Mouse (Mus musculus) midbrain, postnatal 0 days (tissue): ENCODE measurements around the gene Kctd2. TPM values are rescaled to one million over a fixed set of nuclear protein-coding genes. Genes with fewer than 3 reads are reported as not detected.
A peak's percentile ranks its signal among the peaks of the same experiment; 100 is the strongest.

ENCODE experiments used
- ATAC-seq: fragments of 200-750 bp; cut with Nextera tagmentation; 2 replicates; pipeline ENCODE4 v1.8.0; 2017; ENCODE audit warnings: moderate number of reproducible peaks, mild to moderate bottlenecking, moderate TSS enrichment, moderate library complexity; ENCODE audit not compliant: low FRiP score
- DNase-seq: peaks from one replicate; pipeline ENCODE4 v3.0.0-alpha.2; 2015; ENCODE audit warnings: low spot score
- H3K27ac ChIP-seq: fragments of 300-500 bp; sonication (generic); 2 replicates; pipeline ENCODE4 v1.5.1; 2014; ENCODE audit warnings: low read depth, mild to moderate bottlenecking, low read length, mixed read lengths
- H3K27me3 ChIP-seq: fragments of 300-500 bp; sonication (generic); 2 replicates; pipeline ENCODE4 v1.6.1; 2014; ENCODE audit warnings: low read length, control low read depth, mixed read lengths; ENCODE audit not compliant: insufficient read depth
- H3K36me3 ChIP-seq: fragments of 300-500 bp; sonication (generic); 2 replicates; pipeline ENCODE4 v1.6.1; 2014; ENCODE audit warnings: low read length, control low read depth, mixed read lengths; ENCODE audit not compliant: insufficient read depth
- H3K4me1 ChIP-seq: fragments of 300-500 bp; sonication (generic); 2 replicates; pipeline ENCODE4 v1.6.1; 2014; ENCODE audit warnings: mild to moderate bottlenecking, control low read depth, antibody characterized with exemption, low read length, mixed read lengths; ENCODE audit not compliant: insufficient read depth
- H3K4me2 ChIP-seq: fragments of 300-500 bp; sonication (generic); 2 replicates; pipeline ENCODE4 v1.6.1; 2014; ENCODE audit warnings: low read depth, mild to moderate bottlenecking, low read length, mixed read lengths; ENCODE audit not compliant: poor library complexity, severe bottlenecking
- H3K4me3 ChIP-seq: fragments of 300-500 bp; sonication (generic); 2 replicates; pipeline ENCODE4 v1.5.1; 2014; ENCODE audit warnings: low read depth, mild to moderate bottlenecking, low read length, moderate library complexity
- H3K9ac ChIP-seq: fragments of 300-500 bp; sonication (generic); replicated peaks from 2 replicates; pipeline ENCODE4 v1.6.1; 2014; ENCODE audit warnings: mild to moderate bottlenecking, low read length, moderate library complexity, mixed read lengths; ENCODE audit not compliant: poor library complexity, severe bottlenecking
- H3K9me3 ChIP-seq: fragments of 300-500 bp; sonication (generic); 2 replicates; pipeline ENCODE4 v1.6.1; 2016; ENCODE audit warnings: low read length, control low read depth
- CTCF ChIP-seq: IDR thresholded peaks from 2 replicates; pipeline ENCODE4 v1.5.1; 2016; ENCODE audit warnings: antibody characterized with exemption, mild to moderate bottlenecking
- WGBS: fragments of 180-500 bp; shearing (Covaris S2); extraction: QIAGEN DNeasy Blood & Tissue Kit; methylation state at CpG from one replicate; pipeline ENCODE4 v1.1.7; 2014; 5-methylcytosine and 5-hydroxymethylcytosine counted together
- polyA plus RNA-seq: library from polyadenylated mRNA; unstranded; fragments of >200 nt; fragmentation: Nextera tagmentation; extraction: Ambion mirVana; gene quantifications from 2 replicates; pipeline ENCODE4 v1.2.1, GENCODE M21; 2015
- total RNA-seq: library from RNA; depleted of rRNA; stranded (reverse); fragments of >200 nt; gene quantifications from 2 replicates; pipeline ENCODE4 v1.2.3, GENCODE M21; 2014

Gene Kctd2
- total and polyA plus RNA-seq, 2 experiments from 2014 or later, result 22.1 to 29.4 TPM

DNA sequence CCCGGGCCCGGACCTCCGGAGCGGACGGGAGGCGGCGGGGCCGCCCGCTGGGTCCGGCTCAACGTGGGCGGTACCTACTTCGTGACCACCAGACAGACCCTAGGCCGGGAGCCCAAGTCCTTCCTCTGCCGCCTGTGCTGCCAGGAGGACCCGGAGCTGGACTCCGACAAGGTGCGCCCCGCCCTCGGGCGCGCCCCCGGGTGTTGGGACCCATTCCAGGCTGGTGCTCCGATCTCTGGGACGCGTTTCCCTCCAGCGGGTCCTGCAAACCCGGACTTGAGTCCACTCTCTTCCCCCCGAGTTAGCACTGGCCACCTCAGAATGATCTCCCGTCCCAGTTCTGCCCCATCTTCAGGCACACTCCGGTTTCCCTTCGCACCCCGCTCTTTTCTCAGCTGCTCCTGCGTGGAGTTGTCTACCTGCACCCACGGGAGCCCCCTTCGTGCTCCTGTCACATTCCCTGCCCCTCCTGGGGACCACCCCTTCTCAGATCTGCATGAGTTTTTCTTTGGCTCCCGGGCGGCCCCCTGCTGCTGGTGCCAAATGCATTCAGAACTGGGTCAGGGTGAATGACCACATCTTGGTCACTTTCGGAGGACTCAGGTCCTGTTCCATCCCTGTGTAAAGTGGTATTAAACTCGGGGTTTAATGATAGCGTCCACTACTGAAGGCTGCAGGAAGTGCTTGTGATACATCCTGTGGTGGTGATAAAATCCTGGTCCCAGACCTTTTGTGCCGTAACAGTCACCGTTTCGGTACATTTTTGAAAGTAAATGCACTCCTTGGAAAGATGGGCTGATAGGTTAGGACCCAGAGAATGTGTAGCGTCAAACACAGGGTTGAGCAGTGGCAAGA lies 635 bp downstream of the Kctd2 start:
- Histone ChIP-seq H3K9me3 (no peaks in the 10 kb centered on the region), H3K27ac (peak overlapping the region; percentile 89), H3K4me3 (peak overlapping the region; percentile 66), H3K27me3 (no peaks in the 10 kb centered on the region), H3K4me1 (peaks cover 18% of the 10 kb centered on the region; the same call in 1 of the 2 replicates), H3K9ac (peak overlapping the region; percentile 81), H3K4me2 (peak overlapping the region; percentile 80), H3K36me3 (peaks cover 29% of the 10 kb centered on the region)
- TF ChIP-seq CTCF, result no peak
- 2% methylated on average over 34 of the region's 45 CpGs for WGBS
- ATAC-seq, result peak; percentile 67
- peak; percentile 61 for DNase-seq

GRCm38 (mm10) chr11:115421328-115421727 lies 1.4 kb downstream of the Kctd2 start:
- no peak for TF ChIP-seq CTCF
- Histone ChIP-seq H3K27me3 (no peaks in the 10 kb centered on the region), H3K36me3 (peaks cover 29% of the 10 kb centered on the region), H3K27ac (no peak overlapping the region), H3K4me1 (peaks cover 18% of the 10 kb centered on the region; the same call in 1 of the 2 replicates), H3K9me3 (no peaks in the 10 kb centered on the region), H3K4me3 (peak overlapping the region; percentile 66; the same call in 1 of the 2 replicates), H3K9ac (no peak overlapping the region), H3K4me2 (peak overlapping the region; percentile 80)
- whole genome bisulfite sequencing, result 43% methylated on average over 1 of the region's 1 CpGs
- DNase-seq (no peak), ATAC-seq (no peak)

- 87% methylated on average over 16 of the region's 16 CpGs for WGBS
- Histone ChIP-seq H3K4me2 (no peak overlapping the region; the same call in 1 of the 2 replicates), H3K4me1 (peaks cover 18% of the 10 kb centered on the region; the same call in 1 of the 2 replicates), H3K9me3 (no peaks in the 10 kb centered on the region), H3K9ac (no peak overlapping the region), H3K36me3 (peaks cover 29% of the 10 kb centered on the region), H3K27me3 (no peaks in the 10 kb centered on the region), H3K27ac (no peak overlapping the region), H3K4me3 (no peak overlapping the region)
- DNase-seq, result no peak
- TF ChIP-seq CTCF, result no peak
- ATAC-seq, result no peak
Observed at GRCm38 (mm10) chr11:115421972-115422371, 2.0 kb downstream of the Kctd2 start.

GRCm38 (mm10) chr11:115423091-115423490 lies 3.2 kb downstream of the Kctd2 start:
- no peaks in the 10 kb centered on the region for H3K9me3 ChIP-seq
- no peak overlapping the region for H3K4me3 ChIP-seq
- peaks cover 21% of the 10 kb centered on the region; the same call in 1 of the 2 replicates for H3K4me1 ChIP-seq
- no peak for TF ChIP-seq CTCF
- no peak overlapping the region for H3K27ac ChIP-seq
- 92% methylated on average over 3 of the region's 3 CpGs for WGBS
- DNase-seq, result no peak
- H3K4me2 ChIP-seq, result no peak overlapping the region
- peaks cover 26% of the 10 kb centered on the region for H3K36me3 ChIP-seq
- ATAC-seq, result no peak
- H3K27me3 ChIP-seq, result no peaks in the 10 kb centered on the region
- no peak overlapping the region for H3K9ac ChIP-seq

- 89% methylated on average over 7 of the region's 7 CpGs for WGBS
- DNase-seq, result no peak
- Histone ChIP-seq H3K36me3 (peaks cover 31% of the 10 kb centered on the region), H3K4me2 (no peak overlapping the region), H3K4me3 (no peak overlapping the region), H3K9me3 (no peaks in the 10 kb centered on the region), H3K27ac (no peak overlapping the region), H3K27me3 (no peaks in the 10 kb centered on the region), H3K9ac (no peak overlapping the region), H3K4me1 (peaks cover 14% of the 10 kb centered on the region; the same call in 1 of the 2 replicates)
- no peak for ATAC-seq
- no peak for TF ChIP-seq CTCF
Observed at GRCm38 (mm10) chr11:115424666-115425065, 4.7 kb downstream of the Kctd2 start.

GRCm38 (mm10) chr11:115425671-115426070 lies 5.7 kb downstream of the Kctd2 start:
- no peak overlapping the region for H3K27ac ChIP-seq
- 93% methylated on average over 6 of the region's 6 CpGs for WGBS
- H3K9me3 ChIP-seq, result no peaks in the 10 kb centered on the region
- no peak overlapping the region for H3K4me3 ChIP-seq
- no peak overlapping the region for H3K4me2 ChIP-seq
- H3K27me3 ChIP-seq, result no peaks in the 10 kb centered on the region
- peaks cover 14% of the 10 kb centered on the region; the same call in 1 of the 2 replicates for H3K4me1 ChIP-seq
- DNase-seq, result no peak
- H3K9ac ChIP-seq, result no peak overlapping the region
- H3K36me3 ChIP-seq, result peaks cover 40% of the 10 kb centered on the region
- TF ChIP-seq CTCF, result no peak
- no peak for ATAC-seq
